Mouse (Mus musculus): ENCODE measurements at regions not wholly inside any gene's neighbourhood (a gene's known extent, or its start where the extent isn't known, plus 50 kb on each side); places are given as distances from the start of the nearest gene placed in this dataset.

GRCm38 (mm10) chr14:105482644-105483351 is 224.4 kb downstream of the Ndfip2 start:
- Histone ChIP-seq H3K27ac (ENCODE audit: insufficient read depth, low read length) (no peak overlapping the region), H3K4me1 (ENCODE audit: control insufficient read depth, insufficient read depth, low read length) (no peaks in the 10 kb centered on the region; the same call in 1 of the 2 replicates), H3K4me3 (ENCODE audit: insufficient read depth, low read length) (no peak overlapping the region)
- TF ChIP-seq POLR2A (IDR thresholded peaks at IDR 0.05; ENCODE audit: low read depth, low read length) (no peak), CTCF (IDR thresholded peaks at IDR 0.05; ENCODE audit: borderline replicate concordance, insufficient read depth, low read length) (no peak)

- TF ChIP-seq CTCF (IDR thresholded peaks at IDR 0.05; ENCODE audit: borderline replicate concordance, insufficient read depth, low read length) (no peak), POLR2A (IDR thresholded peaks at IDR 0.05; ENCODE audit: low read depth, low read length) (no peak)
- Histone ChIP-seq H3K4me1 (ENCODE audit: control insufficient read depth, insufficient read depth, low read length) (peaks cover 2% of the 10 kb centered on the region; the same call in 1 of the 2 replicates), H3K4me3 (ENCODE audit: insufficient read depth, low read length) (no peak overlapping the region), H3K27ac (ENCODE audit: insufficient read depth, low read length) (no peak overlapping the region)
These were observed 221.7 kb downstream of the Ndfip2 start for GRCm38 (mm10) chr14:105480048-105480447.

DNA sequence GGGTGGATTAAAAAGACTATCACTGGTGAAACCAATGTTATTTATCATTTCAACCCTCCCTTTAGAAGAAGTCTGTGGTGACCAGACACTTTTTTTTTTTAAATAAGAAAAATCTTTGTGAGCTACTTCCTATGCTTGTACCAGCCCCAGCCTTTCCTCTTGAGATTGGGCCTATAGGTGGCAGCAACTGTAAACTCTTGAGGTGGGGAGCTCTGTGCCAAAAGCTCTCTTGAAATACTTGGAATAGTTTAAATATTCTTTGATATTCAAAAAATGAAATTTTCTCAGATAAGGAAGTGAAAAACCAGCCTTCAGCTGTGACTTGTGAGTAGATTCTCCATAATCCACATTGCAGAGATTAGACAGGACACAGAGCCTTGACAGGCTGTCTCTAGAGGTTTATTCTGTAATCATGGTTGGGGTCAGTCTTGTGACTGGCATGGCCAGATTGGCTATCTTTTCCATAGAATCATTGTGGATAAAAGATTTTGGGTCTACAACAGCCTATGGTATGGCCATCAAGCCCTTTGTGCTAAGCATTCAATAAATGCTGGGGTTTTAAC is 216.7 kb downstream of the Ndfip2 start:
- TF ChIP-seq CTCF (IDR thresholded peaks at IDR 0.05; ENCODE audit: borderline replicate concordance, insufficient read depth, low read length) (no peak), POLR2A (IDR thresholded peaks at IDR 0.05; ENCODE audit: low read depth, low read length) (no peak)
- no peak overlapping the region for H3K27ac ChIP-seq (ENCODE audit: insufficient read depth, low read length)
- H3K4me1 ChIP-seq (ENCODE audit: control insufficient read depth, insufficient read depth, low read length) = peaks cover 2% of the 10 kb centered on the region; the same call in 1 of the 2 replicates
- H3K4me3 ChIP-seq (ENCODE audit: insufficient read depth, low read length) = no peak overlapping the region

GRCm38 (mm10) chr14:105448919-105449458 is 190.6 kb downstream of the Ndfip2 start:
- Histone ChIP-seq H3K4me1 (ENCODE audit: control insufficient read depth, insufficient read depth, low read length) (no peaks in the 10 kb centered on the region), H3K27ac (ENCODE audit: insufficient read depth, low read length) (no peak overlapping the region), H3K4me3 (ENCODE audit: insufficient read depth, low read length) (no peak overlapping the region)
- TF ChIP-seq CTCF (IDR thresholded peaks at IDR 0.05; ENCODE audit: borderline replicate concordance, insufficient read depth, low read length) (no peak), POLR2A (IDR thresholded peaks at IDR 0.05; ENCODE audit: low read depth, low read length) (no peak)

GRCm38 (mm10) chr14:105447088-105447487 is 188.7 kb downstream of the Ndfip2 start:
- no peak overlapping the region for H3K27ac ChIP-seq (ENCODE audit: insufficient read depth, low read length)
- no peaks in the 10 kb centered on the region for H3K4me1 ChIP-seq (ENCODE audit: control insufficient read depth, insufficient read depth, low read length)
- H3K4me3 ChIP-seq (ENCODE audit: insufficient read depth, low read length) = no peak overlapping the region
- TF ChIP-seq POLR2A (IDR thresholded peaks at IDR 0.05; ENCODE audit: low read depth, low read length) = no peak
- no peak for TF ChIP-seq CTCF (IDR thresholded peaks at IDR 0.05; ENCODE audit: borderline replicate concordance, insufficient read depth, low read length)

DNA sequence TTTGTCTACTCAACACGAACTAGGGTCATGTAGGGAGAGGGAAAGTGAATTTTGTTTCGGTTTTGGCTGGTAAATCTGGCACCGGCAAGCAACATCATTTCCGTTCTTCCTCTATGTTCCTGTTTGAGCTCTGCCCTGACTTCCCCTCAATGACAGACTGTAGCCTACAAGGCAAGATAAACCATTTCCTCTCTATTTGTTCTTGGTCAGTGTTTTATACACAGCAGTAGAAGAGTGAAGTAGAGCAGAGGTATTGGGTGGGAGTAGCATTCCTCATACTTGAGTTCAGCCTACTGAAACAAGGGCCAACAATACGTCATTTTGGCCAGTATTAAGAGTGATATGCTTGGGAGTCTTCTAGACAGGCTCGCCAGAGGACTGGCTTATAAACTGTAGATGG is 177.0 kb downstream of the Ndfip2 start:
- Histone ChIP-seq H3K4me3 (ENCODE audit: insufficient read depth, low read length) (no peak overlapping the region), H3K27ac (ENCODE audit: insufficient read depth, low read length) (no peak overlapping the region), H3K4me1 (ENCODE audit: control insufficient read depth, insufficient read depth, low read length) (no peaks in the 10 kb centered on the region)
- TF ChIP-seq CTCF (IDR thresholded peaks at IDR 0.05; ENCODE audit: borderline replicate concordance, insufficient read depth, low read length) = no peak
- TF ChIP-seq POLR2A (IDR thresholded peaks at IDR 0.05; ENCODE audit: low read depth, low read length) = no peak

GRCm38 (mm10) chr14:105433456-105433855 is 175.1 kb downstream of the Ndfip2 start:
- H3K4me1 ChIP-seq (ENCODE audit: control insufficient read depth, insufficient read depth, low read length) = no peaks in the 10 kb centered on the region
- TF ChIP-seq POLR2A (IDR thresholded peaks at IDR 0.05; ENCODE audit: low read depth, low read length) (no peak), CTCF (IDR thresholded peaks at IDR 0.05; ENCODE audit: borderline replicate concordance, insufficient read depth, low read length) (no peak)

DNA sequence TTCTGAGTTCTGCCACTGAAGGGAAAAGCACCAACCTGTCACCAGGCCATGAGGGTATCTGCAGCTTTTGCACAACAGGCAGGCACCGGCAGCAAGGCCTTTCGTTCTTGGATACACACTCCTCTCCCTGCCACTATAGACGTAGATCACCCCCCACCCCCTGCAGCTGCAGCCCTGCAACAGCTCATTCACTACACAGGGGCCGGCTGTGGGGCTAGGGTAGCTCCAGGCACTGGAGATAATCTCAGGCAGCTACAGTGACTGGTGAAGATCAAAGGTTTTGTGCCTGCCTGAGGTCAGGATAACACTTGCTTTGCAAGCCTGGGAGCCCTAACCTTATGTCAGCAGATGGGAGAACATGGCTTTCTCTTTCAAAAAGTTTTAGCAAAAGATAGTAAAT is 174.3 kb downstream of the Ndfip2 start:
- no peak for TF ChIP-seq CTCF (IDR thresholded peaks at IDR 0.05; ENCODE audit: borderline replicate concordance, insufficient read depth, low read length)
- no peak for TF ChIP-seq POLR2A (IDR thresholded peaks at IDR 0.05; ENCODE audit: low read depth, low read length)
- no peak overlapping the region for H3K4me3 ChIP-seq (ENCODE audit: insufficient read depth, low read length)

More at GRCm38 (mm10) chr14:105433456-105433855, 175.1 kb downstream of the Ndfip2 start:
- no peak overlapping the region for H3K4me3 ChIP-seq (ENCODE audit: insufficient read depth, low read length)
- no peak overlapping the region for H3K27ac ChIP-seq (ENCODE audit: insufficient read depth, low read length)

DNA sequence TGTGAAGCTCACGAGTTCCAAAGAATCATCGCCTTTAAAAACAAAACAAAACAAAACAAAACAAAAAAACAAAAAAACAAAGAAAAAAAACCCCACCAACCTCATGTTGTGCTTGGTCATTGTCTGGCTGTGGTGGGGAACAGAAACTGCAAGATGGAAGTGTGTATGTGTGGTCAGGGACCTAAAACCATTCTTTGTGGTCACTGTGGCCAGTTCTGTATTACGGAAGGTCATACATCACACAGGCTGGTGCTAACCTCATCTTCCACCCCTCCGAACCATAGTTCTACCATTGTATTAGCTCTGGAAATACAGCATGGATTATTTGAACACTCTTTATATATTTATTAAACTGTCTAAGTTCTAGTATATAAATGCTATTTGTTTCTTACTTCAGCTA is 173.2 kb downstream of the Ndfip2 start:
- no peak overlapping the region for H3K27ac ChIP-seq (ENCODE audit: insufficient read depth, low read length)

More for the DNA sequence above, 174.3 kb downstream of the Ndfip2 start:
- no peak overlapping the region for H3K27ac ChIP-seq (ENCODE audit: insufficient read depth, low read length)
- H3K4me1 ChIP-seq (ENCODE audit: control insufficient read depth, insufficient read depth, low read length) = no peaks in the 10 kb centered on the region

GRCm38 (mm10) chr14:105429664-105430257 is 171.4 kb downstream of the Ndfip2 start:
- TF ChIP-seq CTCF (IDR thresholded peaks at IDR 0.05; ENCODE audit: borderline replicate concordance, insufficient read depth, low read length) = no peak
- no peak for TF ChIP-seq POLR2A (IDR thresholded peaks at IDR 0.05; ENCODE audit: low read depth, low read length)
- Histone ChIP-seq H3K4me1 (ENCODE audit: control insufficient read depth, insufficient read depth, low read length) (no peaks in the 10 kb centered on the region), H3K27ac (ENCODE audit: insufficient read depth, low read length) (no peak overlapping the region), H3K4me3 (ENCODE audit: insufficient read depth, low read length) (no peak overlapping the region)

More for the DNA sequence above, 173.2 kb downstream of the Ndfip2 start:
- no peak overlapping the region for H3K4me3 ChIP-seq (ENCODE audit: insufficient read depth, low read length)
- TF ChIP-seq CTCF (IDR thresholded peaks at IDR 0.05; ENCODE audit: borderline replicate concordance, insufficient read depth, low read length) = no peak
- TF ChIP-seq POLR2A (IDR thresholded peaks at IDR 0.05; ENCODE audit: low read depth, low read length) = no peak
- H3K4me1 ChIP-seq (ENCODE audit: control insufficient read depth, insufficient read depth, low read length) = no peaks in the 10 kb centered on the region

Measured in embryonic fibroblast, embryonic 13.5 days (primary cell).